Mouse (Mus musculus) left cerebral cortex, postnatal 36 days (tissue): ENCODE data around the gene Gga2. TPM values are rescaled to one million over a fixed set of nuclear protein-coding genes. Genes with fewer than 3 reads are reported as not detected.

Experiments used
- DNase-seq, 2 experiments: peaks; one replicate each; pipeline ENCODE4 v3.0.0; 2021 to 2022; ENCODE audit warnings: low spot score in 2 of 2, mixed read lengths in 1 of 2
- intact Hi-C: fragments of 180-260 bp; cut with DNase I; formaldehyde crosslinking; loops from one replicate; pipeline ENCODE4 v1.15.1; 2025
- total RNA-seq, 2 experiments: library from RNA; stranded (reverse); gene quantifications; 2 replicates each; pipeline ENCODE4 v1.2.3; 2021

The Gga2 gene
- total RNA-seq, 2 experiments from 2014 or later: 26.8 to 34.8 TPM

DNA sequence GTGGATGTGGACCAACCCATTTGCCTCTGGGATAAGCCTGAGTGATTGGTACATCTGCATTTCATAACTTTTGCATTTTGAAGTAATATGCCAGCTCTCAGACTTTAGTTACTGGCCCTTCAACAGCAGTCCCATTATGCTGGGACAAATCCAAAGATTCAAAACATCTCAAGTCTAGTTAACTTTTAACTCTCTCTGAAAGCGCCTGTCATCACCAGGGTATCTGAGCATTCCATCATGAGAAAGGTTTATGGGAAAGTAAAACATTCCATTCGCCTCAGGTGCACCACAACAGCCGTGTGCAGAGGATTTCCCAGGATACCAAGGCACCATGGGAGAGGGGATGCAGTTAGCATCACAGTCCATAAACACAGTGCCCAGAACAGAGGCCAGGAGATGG is 79.4 kb downstream of the Gga2 start:
- no peak for DNase-seq
- intact Hi-C loops: no loop called here

GRCm38 (mm10) chr7:121941016-121941415 is 80.0 kb downstream of the Gga2 start:
- intact Hi-C loops: no loop called here
- DNase-seq: no peak

DNA sequence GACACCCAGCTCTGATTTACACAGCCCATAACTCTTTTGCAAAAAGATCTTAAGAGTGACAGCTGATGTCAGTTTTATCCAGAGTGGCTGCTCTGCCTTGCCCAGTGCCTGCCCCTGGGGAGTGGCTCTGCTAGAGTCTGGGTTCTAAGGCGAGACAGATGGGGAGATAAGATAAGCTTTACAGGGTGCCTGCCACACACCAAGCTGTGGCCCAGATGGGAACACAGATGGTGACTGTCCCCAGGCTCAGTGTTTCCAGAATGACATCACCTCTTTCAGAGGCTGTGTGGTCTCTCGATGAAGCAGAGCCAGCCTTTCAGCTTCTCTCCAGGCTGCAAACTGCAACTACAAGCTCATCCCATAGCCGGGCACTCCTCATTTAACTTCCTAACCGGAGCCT is 81.3 kb downstream of the Gga2 start:
- intact Hi-C loops: no loop called here
- DNase-seq: peak; percentile 73 to 81

DNA sequence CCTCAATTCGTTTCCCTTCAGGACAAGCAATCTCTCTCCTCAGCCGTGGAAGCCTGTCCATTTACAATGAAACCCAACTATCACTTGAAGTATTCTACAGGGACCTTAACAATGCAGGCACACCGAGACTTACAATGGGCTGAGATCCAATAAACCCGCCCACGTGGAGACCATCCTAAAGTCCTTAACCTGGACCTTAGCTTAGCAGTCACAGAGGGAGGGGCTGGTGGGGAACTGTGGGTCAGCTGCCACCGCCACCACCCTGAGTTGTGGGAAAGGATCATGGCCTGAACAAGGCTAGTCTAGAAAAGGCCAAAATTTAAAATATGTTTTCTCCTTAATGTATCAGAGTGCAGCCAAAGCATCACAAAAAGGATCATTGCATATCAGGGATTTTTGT is 81.8 kb downstream of the Gga2 start:
- intact Hi-C loops: no loop called here
- no peak for DNase-seq

- intact Hi-C loops: no loop called here
- peak; percentile 21 to 23 for DNase-seq
Measured at GRCm38 (mm10) chr7:121938124-121938891, 82.7 kb downstream of the Gga2 start.

GRCm38 (mm10) chr7:121936861-121937630 is 84.0 kb downstream of the Gga2 start:
- intact Hi-C loops: no loop called here

More at GRCm38 (mm10) chr7:121936861-121937630, 84.0 kb downstream of the Gga2 start:
- peak in 1 of 2 experiments; percentile 16 for DNase-seq

Other genes with a start within 250 kb of the Gga2 start
- not detected for gene Scnn1b, start 156.2 kb downstream of the Gga2 start, total RNA-seq
- 10 to 100 TPM; 42.5 to 44.3 TPM for gene Cog7, start 39.5 kb downstream of the Gga2 start, total RNA-seq
- gene Ubfd1, start 46.0 kb upstream of the Gga2 start, total RNA-seq: 10 to 100 TPM; 56.2 to 58.2 TPM
- 1 to 10 TPM; 8.3 to 8.6 TPM for gene Ears2, start 46.0 kb upstream of the Gga2 start, total RNA-seq
- gene Ndufab1, start 80.7 kb upstream of the Gga2 start, total RNA-seq: 100 to 1,000 TPM; 267 to 269 TPM
- 1 to 10 TPM; 1.1 to 1.9 TPM for gene Palb2, start 111.8 kb upstream of the Gga2 start, total RNA-seq
- gene Dctn5, start 111.8 kb upstream of the Gga2 start, total RNA-seq: 100 to 1,000 TPM in 1 of 2 experiments, 10 to 100 TPM in 1; 99.2 to 101 TPM
- 1 to 10 TPM; 1.4 to 2.5 TPM for gene Plk1, start 138.2 kb upstream of the Gga2 start, total RNA-seq
- gene Ern2, start 165.0 kb upstream of the Gga2 start, total RNA-seq: under 1 TPM; 0.25 TPM
- 1 to 10 TPM; 2.3 to 4.7 TPM for gene Chp2, start 198.3 kb upstream of the Gga2 start, total RNA-seq